In genomic region chr17:45478234-45478825, GRCm38 (mm10) we compare ENCODE assay signal across 8 mouse cellular contexts. TPM values are rescaled to one million over a fixed set of nuclear protein-coding genes. Genes with fewer than 3 reads are reported as not detected.
DNase-seq lines count a peak whose midpoint lies in the region; ATAC-seq lines count a peak whose summit lies in the region.

No protein-coding gene starts in this region.

- peak; percentile 89 for DNase-seq in NIH3T3 (ENCODE audit: low read depth)
- DNase-seq in cerebellum, adult 11 months, result peak; percentile 83
- peak; percentile 87 to 92 for DNase-seq in left cerebral cortex, adult 18-20 months (ENCODE audit: low spot score in 2 of 2)
- peak; percentile 92 for DNase-seq in right cerebral cortex, postnatal 4 days
- DNase-seq in yolk sac, embryonic 10.5 days (ENCODE audit: low spot score), result peak; percentile 66

- no peak overlapping the region for H3K27ac ChIP-seq in hindbrain, embryonic 15.5 days (replicated peaks)

- peaks cover 15% of the 10 kb centered on the region; the same call in 1 of the 2 replicates for H3K4me1 ChIP-seq in hindbrain, embryonic 15.5 days (replicated peaks)

- no peaks in the 10 kb centered on the region for H3K36me3 ChIP-seq in hindbrain, embryonic 15.5 days

- H3K4me2 ChIP-seq in hindbrain, embryonic 15.5 days, result no peak overlapping the region

- no peaks in the 10 kb centered on the region for H3K9me3 ChIP-seq in hindbrain, embryonic 15.5 days

- H3K9ac ChIP-seq in hindbrain, embryonic 15.5 days, result no peak overlapping the region

- H3K4me3 ChIP-seq in hindbrain, embryonic 15.5 days, result no peak overlapping the region

- ATAC-seq in frontal cortex, adult (ENCODE audit: low TSS enrichment), result peak; percentile 48
- ATAC-seq in hindbrain, embryonic 15.5 days (ENCODE audit: low FRiP score, low read depth), result peak; percentile 28; the same call in 1 of the 2 replicates
- ATAC-seq in megakaryocyte progenitor cell, adult 5-6 weeks (replicated peaks; ENCODE audit: poor library complexity), result peak; percentile 90

- WGBS in hindbrain, embryonic 15.5 days, result 24% methylated on average over 12 of the region's 12 CpGs

- H3K27me3 ChIP-seq in hindbrain, embryonic 15.5 days, result no peaks in the 10 kb centered on the region

RNA-seq across cellular contexts. Expression of gene Spats1, which starts 3.1 kb away (rescaled TPM):
- 1.8 and 2.2 TPM in 2 replicates for polyA plus RNA-seq in hindbrain, embryonic 15.5 days (2015; fragmentation: Nextera tagmentation; extraction: Ambion mirVana)
- total RNA-seq in left cerebral cortex, adult 18-20 months (2021), result 1 to 10 TPM; 4.7 to 6.2 TPM
- not detected in 2 replicates for total RNA-seq in megakaryocyte progenitor cell, adult 5-6 weeks (2015)
- not detected in 2 replicates for total RNA-seq in megakaryocyte progenitor cell, adult 5-6 weeks (2017)

RNA-seq across cellular contexts. Expression of gene Aars2, which starts 28.3 kb away (rescaled TPM):
- 19.4 and 19.9 TPM in 2 replicates for polyA plus RNA-seq in hindbrain, embryonic 15.5 days (2015; fragmentation: Nextera tagmentation; extraction: Ambion mirVana)
- 10 to 100 TPM; 24.1 to 25.6 TPM for total RNA-seq in left cerebral cortex, adult 18-20 months (2021)
- total RNA-seq in megakaryocyte progenitor cell, adult 5-6 weeks (2015), result 4.6 and 4.9 TPM in 2 replicates
- total RNA-seq in megakaryocyte progenitor cell, adult 5-6 weeks (2017), result 7.4 and 9.6 TPM in 2 replicates

RNA-seq across cellular contexts. Expression of gene Cdc5l, which starts 44.8 kb away (rescaled TPM):
- 62.1 and 64.0 TPM in 2 replicates for polyA plus RNA-seq in hindbrain, embryonic 15.5 days (2015; fragmentation: Nextera tagmentation; extraction: Ambion mirVana)
- 10 to 100 TPM; 60.8 to 61.4 TPM for total RNA-seq in left cerebral cortex, adult 18-20 months (2021)
- 60.9 and 69.3 TPM in 2 replicates for total RNA-seq in megakaryocyte progenitor cell, adult 5-6 weeks (2015)
- 109 and 128 TPM in 2 replicates for total RNA-seq in megakaryocyte progenitor cell, adult 5-6 weeks (2017)

RNA-seq across cellular contexts. Expression of gene Tcte1, which starts 44.9 kb away (rescaled TPM):
- 4.3 and 5.2 TPM in 2 replicates for polyA plus RNA-seq in hindbrain, embryonic 15.5 days (2015; fragmentation: Nextera tagmentation; extraction: Ambion mirVana)
- total RNA-seq in left cerebral cortex, adult 18-20 months (2021), result 1 to 10 TPM in 1 of 2 experiments, under 1 TPM in 1; 0.94 to 1.4 TPM
- total RNA-seq in megakaryocyte progenitor cell, adult 5-6 weeks (2015), result not detected in 2 replicates
- total RNA-seq in megakaryocyte progenitor cell, adult 5-6 weeks (2017), result not detected in 2 replicates

Comparison
In these comparisons a context has a peak if more than half of its experiments do, and no peak if none do; other contexts are left out.
1. ATAC-seq: peak in every context shown above with its lines; median percentile 90 in megakaryocyte progenitor cell, adult 5-6 weeks; 48 in frontal cortex, adult; 28 in hindbrain, embryonic 15.5 days.
2. RNA of gene Spats1, which starts 3.1 kb away (total RNA-seq): 4.7 to 6.2 TPM in left cerebral cortex, adult 18-20 months; not detected in megakaryocyte progenitor cell, adult 5-6 weeks; every median in the first group is over 4 times any median in the second.
3. Peak in every context shown above with its lines, with median percentiles within 50 percentile points of each other: DNase-seq.